Mouse (Mus musculus) granulocyte monocyte progenitor cell, adult 5-6 weeks (primary cell): Measurements from ENCODE around the gene Dtx1. TPM values are rescaled to one million over a fixed set of nuclear protein-coding genes. Genes with fewer than 3 reads are reported as not detected.

Experiments used
- ATAC-seq: replicated peaks from 2 replicates; pipeline ENCODE4 v1.8.0; 2016; ENCODE audit warnings: mild to moderate bottlenecking, moderate TSS enrichment, inconsistent platforms; ENCODE audit not compliant: poor library complexity, severe bottlenecking
- total RNA-seq, 2 experiments: library from RNA; stranded (forward) in 1 of 2; stranded (reverse) in 1 of 2; fragments of 200-712, 200-1000 nt in 1 of 2; fragments of >200 nt in 1 of 2; fragmentation: Nextera tagmentation in 1 of 2; gene quantifications; 2 replicates each; pipeline ENCODE4 v1.2.3; 2014 to 2017

Gene Dtx1
- total RNA-seq, 2 experiments from 2014 or later = not detected

GRCm38 (mm10) chr5:120706976-120707375 lies 4.8 kb downstream of the Dtx1 start:
- ATAC-seq = no peak

GRCm38 (mm10) chr5:120706541-120706940 lies 5.2 kb downstream of the Dtx1 start:
- ATAC-seq = no peak

GRCm38 (mm10) chr5:120704421-120704820 lies 7.3 kb downstream of the Dtx1 start:
- ATAC-seq = no peak

- no peak for ATAC-seq
Observed at GRCm38 (mm10) chr5:120703660-120704059, 8.1 kb downstream of the Dtx1 start.

GRCm38 (mm10) chr5:120702969-120703368 lies 8.8 kb downstream of the Dtx1 start:
- ATAC-seq = no peak

GRCm38 (mm10) chr5:120702421-120702820 lies 9.3 kb downstream of the Dtx1 start:
- ATAC-seq = no peak

- no peak for ATAC-seq
Observed at GRCm38 (mm10) chr5:120700996-120701790, 10.5 kb downstream of the Dtx1 start.

GRCm38 (mm10) chr5:120698801-120699391 lies 12.8 kb downstream of the Dtx1 start:
- no peak for ATAC-seq

GRCm38 (mm10) chr5:120698181-120698580 lies 13.5 kb downstream of the Dtx1 start:
- no peak for ATAC-seq

- no peak for ATAC-seq
Observed at GRCm38 (mm10) chr5:120696865-120697264, 14.9 kb downstream of the Dtx1 start.

GRCm38 (mm10) chr5:120696057-120696743 lies 15.5 kb downstream of the Dtx1 start:
- ATAC-seq = no peak

- ATAC-seq = no peak
Observed at GRCm38 (mm10) chr5:120694695-120695074, 17.0 kb downstream of the Dtx1 start.

GRCm38 (mm10) chr5:120693931-120694694 lies 17.6 kb downstream of the Dtx1 start:
- ATAC-seq = no peak

GRCm38 (mm10) chr5:120692034-120692433 lies 19.7 kb downstream of the Dtx1 start:
- no peak for ATAC-seq

GRCm38 (mm10) chr5:120690417-120690816 lies 21.3 kb downstream of the Dtx1 start:
- no peak for ATAC-seq

GRCm38 (mm10) chr5:120688434-120688833 lies 23.3 kb downstream of the Dtx1 start:
- no peak for ATAC-seq

- ATAC-seq = no peak
Observed at GRCm38 (mm10) chr5:120687897-120688296, 23.8 kb downstream of the Dtx1 start.

GRCm38 (mm10) chr5:120687484-120687851 lies 24.3 kb downstream of the Dtx1 start:
- no peak for ATAC-seq

- no peak for ATAC-seq
Observed at GRCm38 (mm10) chr5:120686749-120687483, 24.8 kb downstream of the Dtx1 start.

GRCm38 (mm10) chr5:120685678-120686077 lies 26.0 kb downstream of the Dtx1 start:
- ATAC-seq = no peak
